Mouse (Mus musculus): ENCODE results near the gene Abca4. TPM values are rescaled to one million over a fixed set of nuclear protein-coding genes. Genes with fewer than 3 reads are reported as not detected.
A peak's percentile ranks its signal among the peaks of the same experiment; 100 is the strongest.

Abca4 gene
- polyA plus RNA-seq, 1 experiment from 2014 or later = 0.35 TPM

GRCm38 (mm10) chr3:122026676-122027075 is 17.6 kb upstream of the Abca4 start:
- Histone ChIP-seq H3K27me3 (no peaks in the 10 kb centered on the region), H3K9me3 (replicated peaks) (no peaks in the 10 kb centered on the region), H3K4me1 (replicated peaks) (no peaks in the 10 kb centered on the region), H3K9ac (no peak overlapping the region), H3K27ac (no peak overlapping the region), H3K4me2 (no peak overlapping the region), H3K36me3 (no peaks in the 10 kb centered on the region), H3K4me3 (replicated peaks) (no peak overlapping the region)
- 61% methylated on average over 5 of the region's 5 CpGs for WGBS (ENCODE audit: insufficient replicate concordance)
- DNase-seq = no peak
- no peak for ATAC-seq (ENCODE audit: low read depth)

- no peaks in the 10 kb centered on the region for H3K9me3 ChIP-seq (replicated peaks)
These were observed 16.5 kb upstream of the Abca4 start for GRCm38 (mm10) chr3:122027776-122028175.

GRCm38 (mm10) chr3:122033248-122033837 is 10.9 kb upstream of the Abca4 start:
- Histone ChIP-seq H3K4me1 (replicated peaks) (0 out of 2 replicates have a peak, but pooled peaks cover 5% of the 10 kb centered on the region), H3K9me3 (replicated peaks) (no peaks in the 10 kb centered on the region), H3K9ac (no peak overlapping the region), H3K4me3 (replicated peaks) (no peak overlapping the region), H3K27ac (0 out of 2 replicates have a peak overlapping the region, but pooled peaks have one; percentile 29), H3K4me2 (no peak overlapping the region), H3K36me3 (no peaks in the 10 kb centered on the region), H3K27me3 (no peaks in the 10 kb centered on the region)
- no peak for ATAC-seq (ENCODE audit: low read depth)
- no peak for DNase-seq
- WGBS (ENCODE audit: insufficient replicate concordance) = 42% methylated on average over 9 of the region's 9 CpGs

More at GRCm38 (mm10) chr3:122027776-122028175, 16.5 kb upstream of the Abca4 start:
- Histone ChIP-seq H3K27me3 (no peaks in the 10 kb centered on the region), H3K4me3 (replicated peaks) (no peak overlapping the region), H3K36me3 (no peaks in the 10 kb centered on the region), H3K27ac (no peak overlapping the region), H3K4me1 (replicated peaks) (no peaks in the 10 kb centered on the region), H3K9ac (no peak overlapping the region), H3K4me2 (no peak overlapping the region)
- ATAC-seq (ENCODE audit: low read depth) = no peak
- WGBS (ENCODE audit: insufficient replicate concordance) = 78% methylated on average over 8 of the region's 8 CpGs
- DNase-seq = no peak

GRCm38 (mm10) chr3:122034240-122034639 is 10.0 kb upstream of the Abca4 start:
- 60% methylated on average over 5 of the region's 5 CpGs for WGBS (ENCODE audit: insufficient replicate concordance)
- Histone ChIP-seq H3K36me3 (no peaks in the 10 kb centered on the region), H3K4me2 (no peak overlapping the region), H3K9ac (no peak overlapping the region), H3K4me1 (replicated peaks) (0 out of 2 replicates have a peak, but pooled peaks cover 5% of the 10 kb centered on the region), H3K9me3 (replicated peaks) (no peaks in the 10 kb centered on the region), H3K27ac (no peak overlapping the region), H3K27me3 (no peaks in the 10 kb centered on the region), H3K4me3 (replicated peaks) (no peak overlapping the region)
- DNase-seq (no peak), ATAC-seq (ENCODE audit: low read depth) (no peak)

GRCm38 (mm10) chr3:122035092-122035491 is 9.2 kb upstream of the Abca4 start:
- Histone ChIP-seq H3K4me1 (replicated peaks) (0 out of 2 replicates have a peak, but pooled peaks cover 5% of the 10 kb centered on the region), H3K36me3 (no peaks in the 10 kb centered on the region), H3K4me2 (no peak overlapping the region), H3K4me3 (replicated peaks) (no peak overlapping the region), H3K9me3 (replicated peaks) (no peaks in the 10 kb centered on the region), H3K27me3 (no peaks in the 10 kb centered on the region), H3K9ac (no peak overlapping the region), H3K27ac (no peak overlapping the region)
- 56% methylated on average over 3 of the region's 3 CpGs for WGBS (ENCODE audit: insufficient replicate concordance)
- no peak for DNase-seq
- ATAC-seq (ENCODE audit: low read depth) = no peak

- Histone ChIP-seq H3K36me3 (no peaks in the 10 kb centered on the region), H3K4me3 (replicated peaks) (no peak overlapping the region), H3K4me2 (no peak overlapping the region), H3K4me1 (replicated peaks) (peaks cover 7% of the 10 kb centered on the region), H3K9me3 (replicated peaks) (no peaks in the 10 kb centered on the region), H3K27me3 (peaks cover 21% of the 10 kb centered on the region), H3K9ac (no peak overlapping the region), H3K27ac (no peak overlapping the region)
- DNase-seq (no peak), ATAC-seq (ENCODE audit: low read depth) (no peak)
- 61% methylated on average over 6 of the region's 6 CpGs for WGBS (ENCODE audit: insufficient replicate concordance)
These were observed 3.7 kb upstream of the Abca4 start for GRCm38 (mm10) chr3:122040522-122040921.

GRCm38 (mm10) chr3:122043102-122043501 is 1.1 kb upstream of the Abca4 start:
- WGBS (ENCODE audit: insufficient replicate concordance) = 7% methylated on average over 8 of the region's 8 CpGs
- Histone ChIP-seq H3K36me3 (no peaks in the 10 kb centered on the region), H3K9ac (no peak overlapping the region), H3K9me3 (replicated peaks) (no peaks in the 10 kb centered on the region), H3K27ac (no peak overlapping the region), H3K4me1 (replicated peaks) (peaks cover 9% of the 10 kb centered on the region), H3K4me2 (peak overlapping the region; percentile 15; the same call in 1 of the 2 replicates), H3K27me3 (peaks cover 25% of the 10 kb centered on the region), H3K4me3 (replicated peaks) (no peak overlapping the region)
- ATAC-seq (ENCODE audit: low read depth) (no peak), DNase-seq (no peak)

GRCm38 (mm10) chr3:122046187-122046620 is 2.0 kb downstream of the Abca4 start:
- no peaks in the 10 kb centered on the region for H3K36me3 ChIP-seq

GRCm38 (mm10) chr3:122047402-122047801 is 3.2 kb downstream of the Abca4 start:
- Histone ChIP-seq H3K27me3 (peaks cover 25% of the 10 kb centered on the region), H3K9ac (no peak overlapping the region), H3K36me3 (no peaks in the 10 kb centered on the region), H3K4me3 (replicated peaks) (no peak overlapping the region), H3K4me2 (no peak overlapping the region), H3K4me1 (replicated peaks) (peaks cover 24% of the 10 kb centered on the region), H3K27ac (no peak overlapping the region), H3K9me3 (replicated peaks) (no peaks in the 10 kb centered on the region)
- WGBS (ENCODE audit: insufficient replicate concordance) = 61% methylated on average over 7 of the region's 7 CpGs
- no peak for DNase-seq
- ATAC-seq (ENCODE audit: low read depth) = no peak

More at GRCm38 (mm10) chr3:122046187-122046620, 2.0 kb downstream of the Abca4 start:
- no peak overlapping the region for H3K4me3 ChIP-seq (replicated peaks)
- H3K27me3 ChIP-seq = peaks cover 25% of the 10 kb centered on the region
- H3K9me3 ChIP-seq (replicated peaks) = no peaks in the 10 kb centered on the region
- WGBS (ENCODE audit: insufficient replicate concordance) = 64% methylated on average over 10 of the region's 10 CpGs
- no peak for DNase-seq
- no peak overlapping the region for H3K4me2 ChIP-seq
- H3K9ac ChIP-seq = no peak overlapping the region
- ATAC-seq (ENCODE audit: low read depth) = no peak
- H3K4me1 ChIP-seq (replicated peaks) = peaks cover 24% of the 10 kb centered on the region
- H3K27ac ChIP-seq = no peak overlapping the region

- Histone ChIP-seq H3K4me3 (replicated peaks) (no peak overlapping the region), H3K4me1 (replicated peaks) (peaks cover 20% of the 10 kb centered on the region), H3K9ac (no peak overlapping the region), H3K4me2 (0 out of 2 replicates have a peak overlapping the region, but pooled peaks have one; percentile 6), H3K27ac (no peak overlapping the region), H3K36me3 (no peaks in the 10 kb centered on the region), H3K9me3 (replicated peaks) (no peaks in the 10 kb centered on the region), H3K27me3 (peaks cover 20% of the 10 kb centered on the region)
- 40% methylated on average over 17 of the region's 17 CpGs for WGBS (ENCODE audit: insufficient replicate concordance)
- ATAC-seq (ENCODE audit: low read depth) (0 out of 2 replicates have a peak, but pooled peaks have one; percentile 23), DNase-seq (no peak)
These were observed 3.9 kb downstream of the Abca4 start for GRCm38 (mm10) chr3:122047921-122048861.

- Histone ChIP-seq H3K27me3 (peaks cover 11% of the 10 kb centered on the region), H3K4me2 (no peak overlapping the region), H3K4me3 (replicated peaks) (no peak overlapping the region), H3K36me3 (no peaks in the 10 kb centered on the region), H3K9me3 (replicated peaks) (no peaks in the 10 kb centered on the region), H3K9ac (no peak overlapping the region), H3K4me1 (replicated peaks) (peaks cover 17% of the 10 kb centered on the region), H3K27ac (no peak overlapping the region)
- WGBS (ENCODE audit: insufficient replicate concordance) = 33% methylated on average over 6 of the region's 6 CpGs
- no peak for DNase-seq
- ATAC-seq (ENCODE audit: low read depth) = no peak
These were observed 4.9 kb downstream of the Abca4 start for GRCm38 (mm10) chr3:122049158-122049557.

Measured in liver, embryonic 13.5 days (tissue).